Mouse (Mus musculus) myocyte (in vitro differentiated cells): ENCODE data around the gene St3gal3. TPM values are rescaled to one million over a fixed set of nuclear protein-coding genes. Genes with fewer than 3 reads are reported as not detected.
A peak's percentile ranks its signal among the peaks of the same experiment; 100 is the strongest.

Experiments used
- H3K27me3 ChIP-seq: one replicate; pipeline ENCODE4 v1.6.1; 2011; ENCODE audit not compliant: control insufficient read depth, insufficient read depth, insufficient read length
- H3K36me3 ChIP-seq: one replicate; pipeline ENCODE4 v1.6.1; 2011; ENCODE audit not compliant: control insufficient read depth, insufficient read depth
- H3K4me2 ChIP-seq: one replicate; pipeline ENCODE4 v1.6.1; 2011; ENCODE audit warnings: low read depth, control low read depth
- H3K4me3 ChIP-seq: one replicate; pipeline ENCODE4 v1.5.1; 2011; ENCODE audit warnings: mild to moderate bottlenecking, control low read depth, moderate library complexity
- H3K79me2 ChIP-seq: one replicate; pipeline ENCODE4 v1.6.1; 2011; ENCODE audit not compliant: control insufficient read depth, insufficient read depth
- H3ac ChIP-seq: one replicate; pipeline ENCODE4 v1.6.1; 2011; ENCODE audit not compliant: control insufficient read depth, insufficient read length
- CEBPB ChIP-seq: IDR thresholded peaks from 2 replicates; pipeline ENCODE4 v1.6.1; 2011; ENCODE audit warnings: mild to moderate bottlenecking, moderate library complexity; ENCODE audit not compliant: poor library complexity, insufficient read depth, severe bottlenecking
- E2F4 ChIP-seq: IDR thresholded peaks from one replicate; pipeline ENCODE4 v1.6.1; 2011; ENCODE audit warnings: mild to moderate bottlenecking, control low read depth, moderate library complexity; ENCODE audit not compliant: insufficient read depth
- MAX ChIP-seq: IDR thresholded peaks from one replicate; pipeline ENCODE4 v1.6.1; 2011; ENCODE audit warnings: low read depth, mild to moderate bottlenecking, control low read depth
- MYOD1 ChIP-seq, 3 experiments: IDR thresholded peaks; one replicate each; pipeline ENCODE4 v1.6.1; 2011; ENCODE audit warnings: control low read depth in 2 of 3, low read depth in 2 of 3, mild to moderate bottlenecking in 2 of 3, moderate library complexity in 1 of 3; ENCODE audit not compliant: insufficient read length in 2 of 3, control insufficient read depth in 1 of 3
- MYOG ChIP-seq, 3 experiments: IDR thresholded peaks; one replicate each; pipeline ENCODE4 v1.6.1; 2011; ENCODE audit warnings: control low read depth in 2 of 3, low read depth in 2 of 3, mild to moderate bottlenecking in 2 of 3; ENCODE audit not compliant: insufficient read length in 2 of 3, control insufficient read depth in 1 of 3, insufficient read depth in 1 of 3
- POLR2A ChIP-seq: IDR thresholded peaks from one replicate; pipeline ENCODE4 v1.6.1; 2011; ENCODE audit warnings: low read depth, mild to moderate bottlenecking, control low read depth, moderate library complexity; ENCODE audit not compliant: insufficient read length
- POLR2AphosphoS2 ChIP-seq: IDR thresholded peaks from one replicate; pipeline ENCODE4 v1.6.1; 2011; ENCODE audit warnings: low read depth, control low read depth; ENCODE audit not compliant: insufficient read length
- REST ChIP-seq: IDR thresholded peaks from one replicate; pipeline ENCODE4 v1.6.1; 2011; ENCODE audit warnings: mild to moderate bottlenecking, control low read depth, moderate library complexity; ENCODE audit not compliant: insufficient read depth, insufficient read length
- SRF ChIP-seq: IDR thresholded peaks from one replicate; pipeline ENCODE4 v1.6.1; 2011; ENCODE audit warnings: low read depth; ENCODE audit not compliant: control insufficient read depth, insufficient read length
- TCF12 ChIP-seq: IDR thresholded peaks from one replicate; pipeline ENCODE4 v1.6.1; 2011; ENCODE audit warnings: mild to moderate bottlenecking, control low read depth; ENCODE audit not compliant: poor library complexity, insufficient read depth, severe bottlenecking
- TCF3 ChIP-seq: IDR thresholded peaks from one replicate; pipeline ENCODE4 v1.6.1; 2011; ENCODE audit warnings: low read depth, control low read depth; ENCODE audit not compliant: insufficient read length
- USF1 ChIP-seq: IDR thresholded peaks from one replicate; pipeline ENCODE4 v1.6.1; 2011; ENCODE audit warnings: low read depth, mild to moderate bottlenecking, control low read depth, moderate library complexity
- polyA plus RNA-seq: library from polyadenylated mRNA; unstranded; fragments of >200 nt; fragmentation: generic; extraction: Trizol; gene quantifications from one replicate; pipeline ENCODE4 v1.2.1, GENCODE M21; 2012; ENCODE audit warnings: missing spikeins

The St3gal3 gene
- polyA plus RNA-seq, 1 experiment: 45.1 TPM

DNA sequence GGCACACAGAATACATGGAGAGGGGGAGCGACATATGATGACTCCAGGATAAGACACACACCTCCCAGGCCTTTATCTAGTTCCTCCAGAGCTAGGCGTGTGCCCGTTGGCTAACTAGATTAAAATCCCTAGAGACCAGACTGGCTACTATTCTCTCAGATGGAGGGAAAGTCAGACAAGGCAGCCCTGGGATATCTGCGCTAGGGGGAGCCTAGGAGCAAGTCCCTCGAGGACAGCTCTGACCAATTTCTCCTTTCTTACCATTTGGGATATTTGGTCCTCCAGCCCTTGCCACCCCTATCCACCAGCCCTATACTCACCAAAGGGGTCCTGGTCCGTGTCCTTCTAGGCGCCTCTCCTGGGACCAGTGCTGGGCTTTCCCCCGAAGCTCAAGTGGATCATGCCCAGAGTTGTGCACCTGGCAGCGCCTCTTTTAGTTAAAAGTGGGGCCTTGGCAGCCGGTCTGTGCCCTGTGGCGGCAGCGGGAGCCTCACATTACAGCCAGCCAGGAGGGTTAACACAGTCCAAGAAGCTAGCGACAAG, 205.9 kb downstream of the St3gal3 start:
- no peaks in the 10 kb centered on the region for H3K36me3 ChIP-seq
- TF ChIP-seq USF1 (no peak), TCF3 (no peak), E2F4 (no peak), POLR2A (no peak)
- no peaks in the 10 kb centered on the region for H3K27me3 ChIP-seq
- H3K4me2 ChIP-seq: peak overlapping the region; percentile 77
- H3K4me3 ChIP-seq: peak overlapping the region; percentile 35
- no peaks in the 10 kb centered on the region for H3K79me2 ChIP-seq
- H3ac ChIP-seq: no peak overlapping the region

GRCm38 (mm10) chr4:117928234-117928633, 206.5 kb downstream of the St3gal3 start:
- Histone ChIP-seq H3K36me3 (no peaks in the 10 kb centered on the region), H3K79me2 (no peaks in the 10 kb centered on the region), H3K4me2 (peak overlapping the region; percentile 77), H3K27me3 (no peaks in the 10 kb centered on the region), H3ac (no peak overlapping the region), H3K4me3 (peak overlapping the region; percentile 35)
- TF ChIP-seq CEBPB (no peak), POLR2AphosphoS2 (no peak), E2F4 (no peak), REST (no peak), TCF3 (no peak), SRF (no peak), MYOD1 (IDR thresholded peaks at IDR 0.05; ENCODE audit: control insufficient read depth in 1 of 3, insufficient read length in 2 of 3, low read depth in 2 of 3) (no peak), USF1 (no peak), POLR2A (no peak), TCF12 (no peak), MYOG (IDR thresholded peaks at IDR 0.05; ENCODE audit: control insufficient read depth in 1 of 3, insufficient read depth in 1 of 3, insufficient read length in 2 of 3, low read depth in 2 of 3) (no peak)

- H3K79me2 ChIP-seq: no peaks in the 10 kb centered on the region
- TF ChIP-seq SRF (no peak), MYOG (IDR thresholded peaks at IDR 0.05; ENCODE audit: control insufficient read depth in 1 of 3, insufficient read depth in 1 of 3, insufficient read length in 2 of 3, low read depth in 2 of 3) (no peak), MYOD1 (IDR thresholded peaks at IDR 0.05; ENCODE audit: control insufficient read depth in 1 of 3, insufficient read length in 2 of 3, low read depth in 2 of 3) (no peak), TCF12 (no peak), E2F4 (no peak)
- no peak overlapping the region for H3K4me3 ChIP-seq
These were observed 207.9 kb downstream of the St3gal3 start for GRCm38 (mm10) chr4:117926545-117927482.

GRCm38 (mm10) chr4:117924916-117925315, 209.8 kb downstream of the St3gal3 start:
- no peak overlapping the region for H3ac ChIP-seq
- H3K27me3 ChIP-seq: no peaks in the 10 kb centered on the region
- H3K4me2 ChIP-seq: no peak overlapping the region
- H3K36me3 ChIP-seq: no peaks in the 10 kb centered on the region
- no peak for TF ChIP-seq TCF12
- no peak for TF ChIP-seq CEBPB
- no peak for TF ChIP-seq E2F4
- TF ChIP-seq SRF: no peak
- TF ChIP-seq MYOG (IDR thresholded peaks at IDR 0.05; ENCODE audit: control insufficient read depth in 1 of 3, insufficient read depth in 1 of 3, insufficient read length in 2 of 3, low read depth in 2 of 3): no peak
- no peak for TF ChIP-seq USF1
- TF ChIP-seq TCF3: no peak
- TF ChIP-seq MYOD1 (IDR thresholded peaks at IDR 0.05; ENCODE audit: control insufficient read depth in 1 of 3, insufficient read length in 2 of 3, low read depth in 2 of 3): no peak
- peak; percentile 29 for TF ChIP-seq POLR2AphosphoS2
- no peaks in the 10 kb centered on the region for H3K79me2 ChIP-seq
- no peak overlapping the region for H3K4me3 ChIP-seq

More at GRCm38 (mm10) chr4:117926545-117927482, 207.9 kb downstream of the St3gal3 start:
- Histone ChIP-seq H3K27me3 (no peaks in the 10 kb centered on the region), H3K36me3 (no peaks in the 10 kb centered on the region), H3K4me2 (no peak overlapping the region), H3ac (no peak overlapping the region)

- Histone ChIP-seq H3K4me2 (no peak overlapping the region), H3K27me3 (no peaks in the 10 kb centered on the region), H3ac (no peak overlapping the region), H3K4me3 (no peak overlapping the region), H3K79me2 (no peaks in the 10 kb centered on the region), H3K36me3 (no peaks in the 10 kb centered on the region)
- TF ChIP-seq REST: no peak
- TF ChIP-seq E2F4: no peak
- TF ChIP-seq TCF12: no peak
- no peak for TF ChIP-seq MYOD1 (IDR thresholded peaks at IDR 0.05; ENCODE audit: control insufficient read depth in 1 of 3, insufficient read length in 2 of 3, low read depth in 2 of 3)
- TF ChIP-seq MAX: no peak
- TF ChIP-seq POLR2A: no peak
- TF ChIP-seq CEBPB: no peak
- TF ChIP-seq MYOG (IDR thresholded peaks at IDR 0.05; ENCODE audit: control insufficient read depth in 1 of 3, insufficient read depth in 1 of 3, insufficient read length in 2 of 3, low read depth in 2 of 3): no peak
- no peak for TF ChIP-seq TCF3
- no peak for TF ChIP-seq POLR2AphosphoS2
- TF ChIP-seq SRF: no peak
- TF ChIP-seq USF1: no peak
These were observed 211.3 kb downstream of the St3gal3 start for GRCm38 (mm10) chr4:117923450-117923849.
